12 mouse cellular contexts compared by ENCODE assay signal in genomic region chr11:98838512-98838911, GRCm38 (mm10). TPM values are rescaled to one million over a fixed set of nuclear protein-coding genes. Genes with fewer than 3 reads are reported as not detected.
DNase-seq lines count a peak whose midpoint lies in the region; ATAC-seq and TF ChIP-seq lines count a peak whose summit lies in the region.
"Had no signal": no experiment of that assay in that cellular context is flagged by ENCODE, and none has a peak within 500 bp of the region (broad histone marks: within the 10 kb centered on the region; RNA-seq: fewer than 3 reads in every experiment).

No protein-coding gene starts in this region.

- no peak for TF ChIP-seq POLR2A in myocyte (IDR thresholded peaks at IDR 0.05; ENCODE audit: insufficient read length, low read depth)

- H3K27me3 ChIP-seq in forebrain, embryonic 14.5 days (replicated peaks; ENCODE audit: control insufficient read depth, insufficient read depth, low read length): 0 out of 2 replicates have a peak, but pooled peaks cover 4% of the 10 kb centered on the region
- peaks cover 7% of the 10 kb centered on the region for H3K27me3 ChIP-seq in forebrain, embryonic 11.5 days (ENCODE audit: control insufficient read depth, insufficient read depth, low read length)
- no peaks in the 10 kb centered on the region for H3K27me3 ChIP-seq in myocyte (ENCODE audit: control insufficient read depth, insufficient read depth, insufficient read length)

- 69% methylated on average over 9 of the region's 9 CpGs for WGBS in forebrain, embryonic 14.5 days
- 74% methylated on average over 9 of the region's 9 CpGs for WGBS in forebrain, embryonic 11.5 days

- no peak overlapping the region for H3ac ChIP-seq in myocyte (ENCODE audit: control insufficient read depth, insufficient read length)

- peak overlapping the region; percentile 97 for H3K4me2 ChIP-seq in forebrain, embryonic 14.5 days (ENCODE audit: low read length)
- H3K4me2 ChIP-seq in forebrain, embryonic 11.5 days (ENCODE audit: low read depth, low read length, severe bottlenecking): no peak overlapping the region
- peak overlapping the region; percentile 66 for H3K4me2 ChIP-seq in myocyte (ENCODE audit: low read depth)

- H3K9me3 ChIP-seq in forebrain, embryonic 14.5 days (replicated peaks; ENCODE audit: control insufficient read depth, low read length): no peaks in the 10 kb centered on the region
- H3K9me3 ChIP-seq in forebrain, embryonic 11.5 days (ENCODE audit: control insufficient read depth, low read length): no peaks in the 10 kb centered on the region

- no peaks in the 10 kb centered on the region for H3K79me2 ChIP-seq in myocyte (ENCODE audit: control insufficient read depth, insufficient read depth)

- peak overlapping the region; percentile 27; the same call in 1 of the 2 replicates for H3K27ac ChIP-seq in forebrain, embryonic 14.5 days (ENCODE audit: low read depth, low read length)
- no peak overlapping the region for H3K27ac ChIP-seq in forebrain, embryonic 11.5 days (ENCODE audit: low read depth, low read length)

- H3K36me3 ChIP-seq in forebrain, embryonic 14.5 days (ENCODE audit: control insufficient read depth, insufficient read depth, low read length): peaks cover 12% of the 10 kb centered on the region
- no peaks in the 10 kb centered on the region for H3K36me3 ChIP-seq in forebrain, embryonic 11.5 days (ENCODE audit: control insufficient read depth, insufficient read depth, low read length)
- H3K36me3 ChIP-seq in myocyte (ENCODE audit: control insufficient read depth, insufficient read depth): no peaks in the 10 kb centered on the region

- peaks cover 9% of the 10 kb centered on the region; the same call in 1 of the 2 replicates for H3K4me1 ChIP-seq in forebrain, embryonic 14.5 days (ENCODE audit: control insufficient read depth, insufficient read depth, low read length)
- peaks cover 13% of the 10 kb centered on the region for H3K4me1 ChIP-seq in forebrain, embryonic 11.5 days (replicated peaks; ENCODE audit: control insufficient read depth, insufficient read depth, low read length)

- no peak overlapping the region for H3K9ac ChIP-seq in forebrain, embryonic 14.5 days (ENCODE audit: low read length)
- H3K9ac ChIP-seq in forebrain, embryonic 11.5 days (ENCODE audit: low read length): no peak overlapping the region

- no peak for ATAC-seq in forebrain, embryonic 14.5 days
- no peak for ATAC-seq in forebrain, embryonic 11.5 days (replicated peaks; ENCODE audit: low FRiP score)

- DNase-seq in forebrain, embryonic 14.5 days (ENCODE audit: low spot score): no peak
- no peak for DNase-seq in forebrain, embryonic 11.5 days (ENCODE audit: low spot score)
- DNase-seq in brain, adult 2 months (ENCODE audit: low read depth, low spot score): peak; percentile 87
- peak; percentile 56 to 73 for DNase-seq in layer of hippocampus, postnatal 10 days (ENCODE audit: low spot score in 2 of 2)
- no peak for DNase-seq in embryo, embryonic 10 days (ENCODE audit: low spot score)
- no peak for DNase-seq in liver
- no peak for DNase-seq in embryo, embryonic 9.5 days (ENCODE audit: extremely low spot score)
- DNase-seq: kidney, adult 8-10 months; lung, adult 18-20 months; retina, postnatal 1 day; thymus, adult 18-20 months had no signal

- H3K4me3 ChIP-seq in forebrain, embryonic 14.5 days (ENCODE audit: low read depth, low read length): no peak overlapping the region
- no peak overlapping the region for H3K4me3 ChIP-seq in forebrain, embryonic 11.5 days (ENCODE audit: low read depth, low read length)
- H3K4me3 ChIP-seq in myocyte: no peak overlapping the region

TF ChIP-seq in myocyte, 11 proteins besides CTCF, POLR2A, EP300 and RAD21:
- TF ChIP-seq MYOD1 (IDR thresholded peaks at IDR 0.05; ENCODE audit: control insufficient read depth in 1 of 3, insufficient read length in 2 of 3, low read depth in 2 of 3) (no peak), POLR2AphosphoS2 (IDR thresholded peaks at IDR 0.05; ENCODE audit: insufficient read length, low read depth) (no peak), CEBPB (IDR thresholded peaks at IDR 0.05; ENCODE audit: insufficient read depth, poor library complexity, severe bottlenecking) (no peak), USF1 (IDR thresholded peaks at IDR 0.05; ENCODE audit: low read depth) (no peak), SRF (IDR thresholded peaks at IDR 0.05; ENCODE audit: control insufficient read depth, insufficient read length, low read depth) (no peak), MYOG (IDR thresholded peaks at IDR 0.05; ENCODE audit: control insufficient read depth in 1 of 3, insufficient read depth in 1 of 3, insufficient read length in 2 of 3, low read depth in 2 of 3) (no peak), TCF3 (IDR thresholded peaks at IDR 0.05; ENCODE audit: insufficient read length, low read depth) (no peak), TCF12 (IDR thresholded peaks at IDR 0.05; ENCODE audit: insufficient read depth, poor library complexity, severe bottlenecking) (no peak), E2F4 (IDR thresholded peaks at IDR 0.05; ENCODE audit: insufficient read depth) (no peak), REST (IDR thresholded peaks at IDR 0.05; ENCODE audit: insufficient read depth, insufficient read length) (no peak), MAX (IDR thresholded peaks at IDR 0.05; ENCODE audit: low read depth) (no peak)
TF ChIP-seq in myocyte: peak in this region for 0.

RNA-seq across cellular contexts. Expression of gene Rapgefl1, which starts 1.9 kb away (rescaled TPM):
- polyA plus RNA-seq in forebrain, embryonic 14.5 days (2014; fragmentation: Nextera tagmentation; extraction: Ambion mirVana): 3.0 and 4.5 TPM in 2 replicates
- 2.0 and 2.5 TPM in 2 replicates for polyA plus RNA-seq in forebrain, embryonic 11.5 days (2014; fragmentation: Nextera tagmentation; extraction: Ambion mirVana)
- total RNA-seq in layer of hippocampus, postnatal 10 days (2021): 100 to 1,000 TPM; 148 to 154 TPM
- 3.5 TPM for polyA plus RNA-seq in myocyte (2012; fragmentation: generic; extraction: Trizol)

RNA-seq across cellular contexts. Expression of gene Wipf2, which starts 24.9 kb away (rescaled TPM):
- 3.3 and 3.7 TPM in 2 replicates for polyA plus RNA-seq in forebrain, embryonic 14.5 days (2014; fragmentation: Nextera tagmentation; extraction: Ambion mirVana)
- polyA plus RNA-seq in forebrain, embryonic 11.5 days (2014; fragmentation: Nextera tagmentation; extraction: Ambion mirVana): 5.5 and 6.3 TPM in 2 replicates
- total RNA-seq in layer of hippocampus, postnatal 10 days (2021): 10 to 100 TPM; 29.7 to 30.9 TPM
- 5.3 TPM for polyA plus RNA-seq in myocyte (2012; fragmentation: generic; extraction: Trizol)

RNA-seq across cellular contexts. Expression of gene Casc3, which starts 33.8 kb away (rescaled TPM):
- 41.0 and 45.0 TPM in 2 replicates for polyA plus RNA-seq in forebrain, embryonic 14.5 days (2014; fragmentation: Nextera tagmentation; extraction: Ambion mirVana)
- 59.9 and 63.2 TPM in 2 replicates for polyA plus RNA-seq in forebrain, embryonic 11.5 days (2014; fragmentation: Nextera tagmentation; extraction: Ambion mirVana)
- 10 to 100 TPM; 65.8 to 66.3 TPM for total RNA-seq in layer of hippocampus, postnatal 10 days (2021)
- polyA plus RNA-seq in myocyte (2012; fragmentation: generic; extraction: Trizol): 22.1 TPM

RNA-seq across cellular contexts. Expression of gene Msl1, which starts 43.2 kb away (rescaled TPM):
- 19.3 and 20.5 TPM in 2 replicates for polyA plus RNA-seq in forebrain, embryonic 14.5 days (2014; fragmentation: Nextera tagmentation; extraction: Ambion mirVana)
- 24.0 and 28.4 TPM in 2 replicates for polyA plus RNA-seq in forebrain, embryonic 11.5 days (2014; fragmentation: Nextera tagmentation; extraction: Ambion mirVana)
- total RNA-seq in layer of hippocampus, postnatal 10 days (2021): 100 to 1,000 TPM; 147 to 157 TPM
- 35.6 TPM for polyA plus RNA-seq in myocyte (2012; fragmentation: generic; extraction: Trizol)

Comparison
In these comparisons a context has a peak if more than half of its experiments do, and no peak if none do; other contexts are left out.
1. DNase-seq: peak in brain, adult 2 months (single experiment) and layer of hippocampus, postnatal 10 days (2 of 2); none in forebrain, embryonic 14.5 days (single experiment), forebrain, embryonic 11.5 days (single experiment), embryo, embryonic 10 days (single experiment), liver (single experiment) and embryo, embryonic 9.5 days (single experiment).